Mouse (Mus musculus) ES-Bruce4 (cell line): Measurements from ENCODE around the gene Mpst. TPM values are rescaled to one million over a fixed set of nuclear protein-coding genes. Genes with fewer than 3 reads are reported as not detected.

Experiments
- H3K27ac ChIP-seq: 2 replicates; pipeline ENCODE4 v1.5.1; 2012; ENCODE audit warnings: low read length, inconsistent platforms; ENCODE audit not compliant: insufficient read depth
- H3K27me3 ChIP-seq: 2 replicates; pipeline ENCODE4 v1.6.1; 2012; ENCODE audit warnings: mild to moderate bottlenecking, low read length, inconsistent platforms; ENCODE audit not compliant: control insufficient read depth, poor library complexity, insufficient read depth, severe bottlenecking
- H3K36me3 ChIP-seq: 2 replicates; pipeline ENCODE4 v1.6.1; 2012; ENCODE audit warnings: inconsistent platforms, mild to moderate bottlenecking, low read length, moderate library complexity; ENCODE audit not compliant: control insufficient read depth, poor library complexity, insufficient read depth, severe bottlenecking
- H3K4me1 ChIP-seq: one replicate; pipeline ENCODE4 v1.8.1; 2011; ENCODE audit warnings: low read length; ENCODE audit not compliant: control insufficient read depth, insufficient read depth
- H3K4me3 ChIP-seq: 2 replicates; pipeline ENCODE4 v1.5.1; 2011; ENCODE audit warnings: low read depth, mild to moderate bottlenecking, low read length
- H3K9ac ChIP-seq: 2 replicates; pipeline ENCODE4 v1.6.1; 2012; ENCODE audit warnings: low read depth, mild to moderate bottlenecking, inconsistent platforms; ENCODE audit not compliant: poor library complexity, severe bottlenecking
- H3K9me3 ChIP-seq: replicated peaks from 2 replicates; pipeline ENCODE4 v1.6.1; 2012; ENCODE audit warnings: mild to moderate bottlenecking, low read length, inconsistent platforms; ENCODE audit not compliant: control insufficient read depth, poor library complexity, insufficient read depth, severe bottlenecking
- CTCF ChIP-seq: IDR thresholded peaks from one replicate; pipeline ENCODE4 v1.8.1; 2011; ENCODE audit warnings: low read depth, low read length
- EP300 ChIP-seq: IDR thresholded peaks from 2 replicates; pipeline ENCODE4 v1.6.1; 2011; ENCODE audit warnings: low read depth, low read length; ENCODE audit not compliant: insufficient read depth
- POLR2A ChIP-seq: IDR thresholded peaks from one replicate; pipeline ENCODE4 v1.8.1; 2011; ENCODE audit warnings: low read length; ENCODE audit not compliant: insufficient read depth
- polyA plus RNA-seq: library from polyadenylated mRNA; stranded (reverse); fragments of >200 nt; gene quantifications from 2 replicates; pipeline ENCODE4 v1.2.4, GENCODE M21; 2011; ENCODE audit warnings: low read depth; ENCODE audit not compliant: missing spikeins, insufficient read depth, insufficient read length

Mpst gene
- polyA plus RNA-seq, 1 experiment = 15.4 TPM

GRCm38 (mm10) chr15:78452929-78453328 lies 46.7 kb downstream of the Mpst start:
- Histone ChIP-seq H3K9ac (no peak overlapping the region), H3K4me1 (peaks cover 6% of the 10 kb centered on the region), H3K4me3 (no peak overlapping the region), H3K27ac (no peak overlapping the region), H3K36me3 (no peaks in the 10 kb centered on the region), H3K9me3 (no peaks in the 10 kb centered on the region), H3K27me3 (no peaks in the 10 kb centered on the region)
- no peak for TF ChIP-seq CTCF
- no peak for TF ChIP-seq EP300
- no peak for TF ChIP-seq POLR2A

GRCm38 (mm10) chr15:78455168-78455567 lies 49.0 kb downstream of the Mpst start:
- Histone ChIP-seq H3K9me3 (no peaks in the 10 kb centered on the region), H3K4me3 (no peak overlapping the region), H3K4me1 (no peaks in the 10 kb centered on the region), H3K36me3 (no peaks in the 10 kb centered on the region), H3K9ac (no peak overlapping the region), H3K27ac (no peak overlapping the region), H3K27me3 (no peaks in the 10 kb centered on the region)
- TF ChIP-seq EP300 = no peak
- TF ChIP-seq POLR2A = no peak
- TF ChIP-seq CTCF = no peak

- H3K4me1 ChIP-seq = no peaks in the 10 kb centered on the region
- no peak for TF ChIP-seq POLR2A
- no peak for TF ChIP-seq EP300
- no peak for TF ChIP-seq CTCF
- no peaks in the 10 kb centered on the region for H3K9me3 ChIP-seq
- no peaks in the 10 kb centered on the region for H3K27me3 ChIP-seq
- H3K4me3 ChIP-seq = no peak overlapping the region
- no peaks in the 10 kb centered on the region for H3K36me3 ChIP-seq
- H3K27ac ChIP-seq = no peak overlapping the region
- H3K9ac ChIP-seq = no peak overlapping the region
These were observed 49.8 kb downstream of the Mpst start for GRCm38 (mm10) chr15:78456051-78456450.

- Histone ChIP-seq H3K36me3 (no peaks in the 10 kb centered on the region), H3K9ac (no peak overlapping the region), H3K4me3 (no peak overlapping the region), H3K4me1 (no peaks in the 10 kb centered on the region), H3K9me3 (no peaks in the 10 kb centered on the region), H3K27me3 (no peaks in the 10 kb centered on the region), H3K27ac (no peak overlapping the region)
- TF ChIP-seq CTCF (no peak), EP300 (no peak), POLR2A (no peak)
These were observed 51.0 kb downstream of the Mpst start for GRCm38 (mm10) chr15:78457193-78457592.

- Histone ChIP-seq H3K4me3 (no peak overlapping the region), H3K9ac (no peak overlapping the region), H3K4me1 (no peaks in the 10 kb centered on the region), H3K27me3 (no peaks in the 10 kb centered on the region), H3K27ac (no peak overlapping the region), H3K36me3 (no peaks in the 10 kb centered on the region), H3K9me3 (no peaks in the 10 kb centered on the region)
- TF ChIP-seq POLR2A (no peak), CTCF (no peak), EP300 (no peak)
These were observed 56.8 kb downstream of the Mpst start for GRCm38 (mm10) chr15:78462981-78463380.

Other genes starting within 250 kb of the Mpst start
- 19.4 and 19.8 TPM in 2 replicates for gene Ift27, start 232.3 kb upstream of the Mpst start, polyA plus RNA-seq
- not detected in 2 replicates for gene Pvalb, start 200.0 kb upstream of the Mpst start, polyA plus RNA-seq
- gene Ncf4, start 161.6 kb upstream of the Mpst start, polyA plus RNA-seq = not detected in 2 replicates
- gene Csf2rb2, start 100.7 kb upstream of the Mpst start, polyA plus RNA-seq = not detected in 2 replicates
- 0.58 and 1.1 TPM in 2 replicates for gene Csf2rb, start 80.7 kb upstream of the Mpst start, polyA plus RNA-seq
- gene Tex33, start 10.5 kb upstream of the Mpst start, polyA plus RNA-seq = not detected in 2 replicates
- gene Tst, start 509 bp upstream of the Mpst start, polyA plus RNA-seq = 9.8 and 10.5 TPM in 2 replicates
- gene Kctd17, start 22.1 kb downstream of the Mpst start, polyA plus RNA-seq = 31.4 and 35.9 TPM in 2 replicates
- 0.70 TPM in 1 of 2 replicates, not detected in the other for gene Tmprss6, start 62.2 kb downstream of the Mpst start, polyA plus RNA-seq
- gene Il2rb, start 88.9 kb downstream of the Mpst start, polyA plus RNA-seq = 0.37 and 0.42 TPM in 2 replicates
- 5.1 and 7.4 TPM in 2 replicates for gene C1qtnf6, start 125.0 kb downstream of the Mpst start, polyA plus RNA-seq
- gene Sstr3, start 138.3 kb downstream of the Mpst start, polyA plus RNA-seq = not detected in 2 replicates
- gene Rac2, start 166.4 kb downstream of the Mpst start, polyA plus RNA-seq = not detected in 2 replicates
- 0.40 and 0.41 TPM in 2 replicates for gene Cyth4, start 190.6 kb downstream of the Mpst start, polyA plus RNA-seq